Mouse (Mus musculus) bone marrow macrophage, adult 2 months (primary cell): ENCODE data around the gene Aqp7.

Experiments
- CTCF ChIP-seq: IDR thresholded peaks from 2 replicates; pipeline ENCODE4 v1.5.1; 2012; ENCODE audit warnings: low read depth, mild to moderate bottlenecking, low read length, moderate library complexity
- POLR2A ChIP-seq: IDR thresholded peaks from 2 replicates; pipeline ENCODE4 v1.6.1; 2012; ENCODE audit warnings: mild to moderate bottlenecking, low read depth, low read length, borderline replicate concordance

DNA sequence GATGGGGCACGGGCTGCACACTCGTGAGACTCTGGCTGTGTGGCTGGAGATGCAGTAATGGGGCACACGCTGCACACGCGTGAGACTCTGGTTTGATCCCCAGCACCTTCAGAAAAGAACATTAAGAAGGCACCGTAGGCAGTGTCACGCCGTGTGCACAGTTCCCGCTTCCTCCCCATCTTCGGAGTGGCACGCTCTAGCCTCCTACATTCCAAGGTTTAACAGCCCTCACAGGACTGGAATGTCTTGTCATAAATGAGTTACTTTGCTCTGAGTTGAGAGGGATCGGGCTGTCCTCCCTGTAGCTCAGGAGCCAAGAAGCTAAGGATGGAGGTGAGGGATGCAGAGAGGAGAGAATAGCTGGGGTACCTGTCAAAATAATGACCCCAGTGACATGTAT, 5.1 kb downstream of the Aqp7 start:
- TF ChIP-seq CTCF, result no peak
- no peak for TF ChIP-seq POLR2A
